Mouse (Mus musculus) cerebellum, adult 2 months (tissue): ENCODE measurements at regions not wholly inside any gene's neighbourhood (a gene's known extent, or its start where the extent isn't known, plus 50 kb on each side); places are given as distances from the start of the nearest gene placed in this dataset.

Experiments
- DNase-seq, 2 experiments: peaks; one replicate each; pipeline ENCODE4 v3.0.0; 2021
- H3K27ac ChIP-seq: fragments of 200-500 bp; 2 replicates; pipeline ENCODE4 v1.5.1; 2012; ENCODE audit warnings: low read length, control low read depth, inconsistent platforms; ENCODE audit not compliant: insufficient read depth
- H3K27me3 ChIP-seq: fragments of 200-500 bp; 2 replicates; pipeline ENCODE4 v1.6.1; 2012; ENCODE audit warnings: inconsistent platforms, mild to moderate bottlenecking, low read length, moderate library complexity; ENCODE audit not compliant: control insufficient read depth, insufficient read depth
- H3K4me1 ChIP-seq: fragments of 200-500 bp; 2 replicates; pipeline ENCODE4 v1.6.1; 2011; ENCODE audit warnings: low read length; ENCODE audit not compliant: control insufficient read depth, insufficient read depth
- H3K4me3 ChIP-seq: fragments of 200-500 bp; replicated peaks from 2 replicates; pipeline ENCODE3; 2011; ENCODE audit warnings: mild to moderate bottlenecking, low read depth, low read length, control low read depth; ENCODE audit not compliant: insufficient read depth
- CTCF ChIP-seq: fragments of 200-500 bp; IDR thresholded peaks from 2 replicates; pipeline ENCODE4 v1.5.1; 2011; ENCODE audit warnings: low read depth, mild to moderate bottlenecking, control low read depth, low read length, moderate library complexity, borderline replicate concordance; ENCODE audit not compliant: insufficient read depth
- POLR2A ChIP-seq: fragments of 200-500 bp; IDR thresholded peaks from 2 replicates; pipeline ENCODE4 v1.6.1; 2011; ENCODE audit warnings: low read length, control low read depth, borderline replicate concordance; ENCODE audit not compliant: insufficient read depth
- WGBS: fragments of 180-500 bp; shearing (Covaris S2); methylation state at CpG from one replicate; pipeline ENCODE4 v1.1.7; 2018; 5-methylcytosine and 5-hydroxymethylcytosine counted together

DNA sequence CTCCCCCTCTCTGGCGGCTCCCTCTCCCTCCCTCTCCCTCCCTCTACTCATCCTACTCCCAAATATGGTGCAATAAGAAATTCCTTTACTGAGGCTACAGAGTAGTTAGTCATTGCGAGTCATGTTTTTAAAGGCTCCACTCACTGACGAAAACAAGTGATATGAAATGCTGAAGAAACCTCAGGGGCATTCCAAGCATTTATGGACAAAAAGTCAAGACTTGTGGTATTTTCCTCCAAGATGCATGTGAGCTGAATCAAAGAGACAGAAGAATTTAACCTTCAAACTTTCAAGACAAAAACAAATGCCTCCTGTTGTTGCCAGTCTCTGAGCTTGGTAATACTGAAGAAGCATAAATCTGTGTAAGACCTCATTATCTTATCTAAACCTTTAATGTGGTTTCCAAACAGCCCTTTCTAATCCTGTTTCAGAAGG is 710.5 kb upstream of the Cited2 start:
- no peak for DNase-seq
- H3K27me3 ChIP-seq: no peaks in the 10 kb centered on the region
- TF ChIP-seq CTCF (no peak), POLR2A (no peak)
- H3K4me3 ChIP-seq: no peak overlapping the region
- 77% methylated on average over 3 of the region's 3 CpGs for WGBS
- no peaks in the 10 kb centered on the region for H3K4me1 ChIP-seq
- H3K27ac ChIP-seq: no peak overlapping the region

GRCm38 (mm10) chr10:17014826-17015225 is 708.2 kb upstream of the Cited2 start:
- 85% methylated on average over 3 of the region's 3 CpGs for WGBS
- no peak overlapping the region for H3K27ac ChIP-seq
- DNase-seq: no peak

DNA sequence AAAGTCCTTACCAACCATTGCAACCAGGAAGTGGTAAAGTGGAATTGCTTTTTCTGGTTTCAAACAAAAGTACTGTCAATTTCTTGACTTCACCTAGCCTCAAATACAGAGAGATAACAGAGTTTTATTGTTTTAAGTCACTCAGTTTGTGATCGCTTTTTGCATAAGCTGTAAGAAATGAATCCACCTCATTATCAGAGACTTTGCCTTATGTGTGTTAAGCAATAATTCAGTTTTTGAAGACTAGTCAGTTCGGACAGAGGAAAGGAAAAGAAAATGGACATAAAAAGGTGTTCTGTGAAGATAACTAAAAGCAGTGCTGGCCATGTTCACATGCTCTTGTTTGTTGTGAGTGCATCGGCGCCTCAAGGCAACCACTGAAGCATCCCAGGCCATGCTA is 706.2 kb upstream of the Cited2 start:
- H3K4me1 ChIP-seq: no peaks in the 10 kb centered on the region; the same call in 1 of the 2 replicates
- TF ChIP-seq CTCF (no peak), POLR2A (no peak)
- no peak overlapping the region for H3K4me3 ChIP-seq
- no peak for DNase-seq
- H3K27me3 ChIP-seq: no peaks in the 10 kb centered on the region
- WGBS: 93% methylated on average over 4 of the region's 4 CpGs
- H3K27ac ChIP-seq: no peak overlapping the region

More at GRCm38 (mm10) chr10:17014826-17015225, 708.2 kb upstream of the Cited2 start:
- Histone ChIP-seq H3K27me3 (no peaks in the 10 kb centered on the region), H3K4me3 (no peak overlapping the region), H3K4me1 (no peaks in the 10 kb centered on the region)
- TF ChIP-seq POLR2A (no peak), CTCF (no peak)

GRCm38 (mm10) chr10:17022216-17023158 is 700.5 kb upstream of the Cited2 start:
- peaks cover 7% of the 10 kb centered on the region; the same call in 1 of the 2 replicates for H3K4me1 ChIP-seq
- no peak overlapping the region for H3K4me3 ChIP-seq
- 45% methylated on average over 5 of the region's 5 CpGs for WGBS
- no peak for TF ChIP-seq POLR2A
- H3K27ac ChIP-seq: no peak overlapping the region; the same call in 1 of the 2 replicates
- DNase-seq: peak; percentile 28 to 43
- no peaks in the 10 kb centered on the region for H3K27me3 ChIP-seq

DNA sequence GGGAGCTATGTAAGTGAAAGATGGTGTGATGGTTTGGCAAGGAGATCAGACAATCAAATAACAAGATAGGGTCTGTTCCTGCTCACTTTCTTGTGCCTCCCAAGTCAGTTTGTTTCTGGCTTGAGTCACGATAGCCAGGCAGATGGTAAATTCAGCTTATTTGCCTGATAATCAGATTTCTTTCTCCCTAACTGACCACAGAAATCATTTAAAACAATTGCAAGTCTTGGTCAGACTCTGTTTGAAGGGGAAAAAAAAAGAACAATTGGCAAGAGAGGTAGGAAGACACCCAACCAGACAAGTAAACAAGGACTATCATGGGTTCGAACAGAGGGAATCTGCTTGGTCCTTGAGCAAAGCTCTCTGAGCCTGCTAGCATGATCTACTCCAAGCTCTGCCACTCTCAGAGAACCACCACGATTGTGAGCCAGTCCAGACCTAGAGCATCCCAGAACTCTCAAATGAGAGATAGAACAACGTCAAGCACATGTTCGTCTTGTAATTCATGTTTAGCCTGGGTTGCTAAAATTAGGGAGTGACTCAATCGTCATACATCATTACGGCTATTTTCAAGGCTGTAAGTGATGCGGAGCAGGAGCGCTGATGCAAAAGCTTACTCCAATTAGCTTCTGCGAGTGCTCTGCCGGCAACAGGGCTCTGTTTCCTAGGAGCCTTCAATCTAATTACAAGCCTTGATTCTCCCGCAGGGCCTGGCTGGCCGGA is 699.3 kb upstream of the Cited2 start:
- Histone ChIP-seq H3K4me1 (peaks cover 7% of the 10 kb centered on the region; the same call in 1 of the 2 replicates), H3K27ac (no peak overlapping the region), H3K27me3 (no peaks in the 10 kb centered on the region), H3K4me3 (no peak overlapping the region)
- no peak for TF ChIP-seq POLR2A
- no peak for TF ChIP-seq CTCF
- peak; percentile 43 to 48 for DNase-seq
- 48% methylated on average over 13 of the region's 13 CpGs for WGBS

- no peak for DNase-seq
- no peaks in the 10 kb centered on the region for H3K27me3 ChIP-seq
- TF ChIP-seq CTCF (no peak), POLR2A (no peak)
- no peak overlapping the region for H3K27ac ChIP-seq
- no peak overlapping the region for H3K4me3 ChIP-seq
- peaks cover 7% of the 10 kb centered on the region; the same call in 1 of the 2 replicates for H3K4me1 ChIP-seq
- 70% methylated on average over 1 of the region's 1 CpGs for WGBS
These were observed 698.7 kb upstream of the Cited2 start for GRCm38 (mm10) chr10:17024294-17024665.

DNA sequence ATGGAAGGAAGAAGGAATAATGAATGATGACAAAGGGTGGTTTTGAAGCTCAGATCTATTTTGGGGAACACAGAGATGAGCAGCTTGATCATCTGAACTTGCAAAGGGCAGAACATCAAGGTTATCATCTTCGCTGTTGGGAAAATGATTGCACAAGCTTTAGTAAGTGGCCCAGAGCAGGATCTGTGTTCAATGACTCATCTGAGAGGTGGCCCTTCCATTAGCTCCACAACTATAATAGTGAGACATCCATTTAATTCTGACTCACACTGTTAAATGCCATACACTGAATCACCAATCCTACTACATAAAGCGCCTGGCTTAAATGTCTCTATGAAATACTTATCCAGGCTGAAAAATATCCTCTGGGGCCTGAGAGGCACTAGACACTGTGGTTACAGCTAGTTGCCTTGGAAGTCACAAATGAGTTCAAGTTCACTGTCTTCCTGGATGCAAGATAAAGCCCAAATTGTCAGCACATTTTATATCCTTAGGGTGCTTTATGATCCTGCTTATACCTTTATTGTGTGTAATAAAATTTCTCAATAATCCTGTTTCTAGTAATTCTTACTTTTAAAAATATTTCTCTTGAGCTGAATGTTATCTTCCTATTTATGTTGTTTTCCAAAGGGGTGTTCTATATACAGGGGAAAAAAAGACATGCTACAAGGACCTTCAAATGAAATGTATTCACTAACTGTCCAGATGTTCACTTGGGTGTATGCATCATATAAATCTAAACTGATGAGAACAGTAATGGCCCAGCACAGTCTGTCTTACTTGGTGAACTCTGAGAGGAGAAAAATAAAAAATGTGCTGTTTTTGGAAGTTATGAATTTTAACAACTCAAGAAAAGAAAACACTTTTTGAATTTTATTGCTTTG is 687.9 kb upstream of the Cited2 start:
- Histone ChIP-seq H3K4me3 (no peak overlapping the region), H3K27ac (no peak overlapping the region), H3K4me1 (no peaks in the 10 kb centered on the region), H3K27me3 (no peaks in the 10 kb centered on the region)
- no peak for TF ChIP-seq POLR2A
- DNase-seq: peak in 1 of 2 experiments; percentile 29
- 82% methylated on average over 2 of the region's 2 CpGs for WGBS
